Mouse (Mus musculus) neural tube, embryonic 14.5 days (tissue): ENCODE data around the gene Runx3. TPM values are rescaled to one million over a fixed set of nuclear protein-coding genes. Genes with fewer than 3 reads are reported as not detected.

ENCODE experiments used
- ATAC-seq: fragments of 200-750 bp; cut with Nextera tagmentation; 2 replicates; pipeline ENCODE4 v1.8.0; 2017; ENCODE audit warnings: low read depth, mild to moderate bottlenecking, moderate TSS enrichment, moderate library complexity
- H3K27ac ChIP-seq: fragments of 300-500 bp; sonication (generic); 2 replicates; pipeline ENCODE4 v1.5.1; 2014; ENCODE audit warnings: low read depth, mild to moderate bottlenecking, control low read depth, low read length, moderate library complexity, mixed read lengths
- H3K27me3 ChIP-seq: fragments of 300-500 bp; sonication (generic); 2 replicates; pipeline ENCODE4 v1.6.1; 2014; ENCODE audit warnings: low read length; ENCODE audit not compliant: control insufficient read depth, insufficient read depth
- H3K36me3 ChIP-seq: fragments of 300-500 bp; sonication (generic); 2 replicates; pipeline ENCODE4 v1.6.1; 2014; ENCODE audit warnings: low read length, mixed read lengths; ENCODE audit not compliant: control insufficient read depth, insufficient read depth
- H3K4me1 ChIP-seq: fragments of 300-500 bp; sonication (generic); 2 replicates; pipeline ENCODE4 v1.6.1; 2014; ENCODE audit warnings: low read length; ENCODE audit not compliant: control insufficient read depth, insufficient read depth
- H3K4me2 ChIP-seq: fragments of 300-500 bp; sonication (generic); 2 replicates; pipeline ENCODE4 v1.6.1; 2014; ENCODE audit warnings: mild to moderate bottlenecking, low read depth, low read length, control low read depth
- H3K4me3 ChIP-seq: fragments of 300-500 bp; sonication (generic); 2 replicates; pipeline ENCODE4 v1.5.1; 2014; ENCODE audit warnings: low read depth, low read length, control low read depth, mixed read lengths
- H3K9ac ChIP-seq: fragments of 300-500 bp; sonication (generic); replicated peaks from 2 replicates; pipeline ENCODE4 v1.6.1; 2014; ENCODE audit warnings: low read depth, mild to moderate bottlenecking, control low read depth, low read length, mixed read lengths
- H3K9me3 ChIP-seq: fragments of 300-500 bp; sonication (generic); 2 replicates; pipeline ENCODE4 v1.6.1; 2016; ENCODE audit warnings: low read length; ENCODE audit not compliant: control insufficient read depth
- WGBS: fragments of 180-500 bp; shearing (Covaris S2); extraction: QIAGEN DNeasy Blood & Tissue Kit; methylation state at CpG from one replicate; pipeline ENCODE4 v1.1.7; 2014; 5-methylcytosine and 5-hydroxymethylcytosine counted together
- polyA plus RNA-seq: library from polyadenylated mRNA; unstranded; fragments of >200 nt; fragmentation: Nextera tagmentation; extraction: Ambion mirVana; gene quantifications from 2 replicates; pipeline ENCODE4 v1.2.1, GENCODE M21; 2014

Gene Runx3
- polyA plus RNA-seq, 1 experiment from 2014 or later: not detected

DNA sequence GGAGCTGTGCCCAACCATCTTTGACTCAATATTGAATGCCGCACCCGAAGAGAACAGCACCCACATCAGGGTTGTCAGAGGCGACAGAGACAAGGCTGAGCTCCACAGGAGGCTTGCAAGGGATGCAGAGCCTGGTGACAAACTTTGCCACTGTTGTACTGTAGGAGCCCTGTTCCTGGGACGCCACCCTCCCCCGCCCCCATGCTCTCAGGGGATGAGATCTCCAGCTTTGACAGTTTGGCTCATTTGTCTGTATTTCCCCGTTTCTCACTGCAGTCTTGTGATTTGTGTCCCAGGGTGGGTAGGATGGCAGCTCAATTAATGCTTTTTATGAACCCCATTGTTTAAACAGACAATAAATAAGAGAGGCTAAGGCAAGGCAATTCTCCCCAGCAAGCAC is 14.9 kb downstream of the Runx3 start:
- Histone ChIP-seq H3K4me1 (0 out of 2 replicates have a peak, but pooled peaks cover 1% of the 10 kb centered on the region), H3K4me2 (no peak overlapping the region), H3K9me3 (no peaks in the 10 kb centered on the region), H3K4me3 (no peak overlapping the region), H3K9ac (no peak overlapping the region), H3K36me3 (no peaks in the 10 kb centered on the region), H3K27ac (no peak overlapping the region), H3K27me3 (peaks cover 18% of the 10 kb centered on the region)
- WGBS: 55% methylated on average over 6 of the region's 6 CpGs
- no peak for ATAC-seq

DNA sequence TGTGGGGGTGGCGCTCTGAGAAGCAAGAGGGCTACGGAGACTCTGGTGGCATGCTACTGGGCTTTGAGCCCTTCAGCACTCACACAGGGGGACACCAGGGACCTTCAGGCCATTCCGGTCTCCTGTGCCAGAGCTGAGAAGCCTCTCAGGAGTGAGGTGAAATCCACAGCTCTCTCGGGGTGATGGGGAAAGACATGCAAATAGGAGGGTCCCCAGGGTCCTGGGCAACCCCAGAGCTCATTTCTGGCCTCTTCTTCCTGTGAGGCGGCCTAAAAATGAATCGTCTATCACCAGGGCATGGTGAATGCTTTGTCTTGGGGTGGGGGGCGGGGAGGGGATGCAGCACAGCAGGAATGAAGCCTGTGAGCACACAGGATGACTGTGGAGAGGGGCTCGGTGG is 15.8 kb downstream of the Runx3 start:
- no peak overlapping the region for H3K4me3 ChIP-seq
- 0 out of 2 replicates have a peak, but pooled peaks cover 2% of the 10 kb centered on the region for H3K4me1 ChIP-seq
- H3K36me3 ChIP-seq: no peaks in the 10 kb centered on the region
- H3K9ac ChIP-seq: no peak overlapping the region
- no peak for ATAC-seq
- no peaks in the 10 kb centered on the region for H3K9me3 ChIP-seq
- H3K27ac ChIP-seq: no peak overlapping the region
- 57% methylated on average over 8 of the region's 8 CpGs for WGBS
- peaks cover 27% of the 10 kb centered on the region for H3K27me3 ChIP-seq
- no peak overlapping the region for H3K4me2 ChIP-seq

- H3K27me3 ChIP-seq: peaks cover 31% of the 10 kb centered on the region
- H3K4me3 ChIP-seq: no peak overlapping the region
- no peaks in the 10 kb centered on the region for H3K36me3 ChIP-seq
- no peak overlapping the region for H3K9ac ChIP-seq
- 0 out of 2 replicates have a peak, but pooled peaks cover 2% of the 10 kb centered on the region for H3K4me1 ChIP-seq
- 68% methylated on average over 10 of the region's 10 CpGs for WGBS
- H3K27ac ChIP-seq: no peak overlapping the region
- no peak for ATAC-seq
- H3K4me2 ChIP-seq: no peak overlapping the region
- H3K9me3 ChIP-seq: no peaks in the 10 kb centered on the region
Observed at GRCm38 (mm10) chr4:135136612-135137011, 16.2 kb downstream of the Runx3 start.

DNA sequence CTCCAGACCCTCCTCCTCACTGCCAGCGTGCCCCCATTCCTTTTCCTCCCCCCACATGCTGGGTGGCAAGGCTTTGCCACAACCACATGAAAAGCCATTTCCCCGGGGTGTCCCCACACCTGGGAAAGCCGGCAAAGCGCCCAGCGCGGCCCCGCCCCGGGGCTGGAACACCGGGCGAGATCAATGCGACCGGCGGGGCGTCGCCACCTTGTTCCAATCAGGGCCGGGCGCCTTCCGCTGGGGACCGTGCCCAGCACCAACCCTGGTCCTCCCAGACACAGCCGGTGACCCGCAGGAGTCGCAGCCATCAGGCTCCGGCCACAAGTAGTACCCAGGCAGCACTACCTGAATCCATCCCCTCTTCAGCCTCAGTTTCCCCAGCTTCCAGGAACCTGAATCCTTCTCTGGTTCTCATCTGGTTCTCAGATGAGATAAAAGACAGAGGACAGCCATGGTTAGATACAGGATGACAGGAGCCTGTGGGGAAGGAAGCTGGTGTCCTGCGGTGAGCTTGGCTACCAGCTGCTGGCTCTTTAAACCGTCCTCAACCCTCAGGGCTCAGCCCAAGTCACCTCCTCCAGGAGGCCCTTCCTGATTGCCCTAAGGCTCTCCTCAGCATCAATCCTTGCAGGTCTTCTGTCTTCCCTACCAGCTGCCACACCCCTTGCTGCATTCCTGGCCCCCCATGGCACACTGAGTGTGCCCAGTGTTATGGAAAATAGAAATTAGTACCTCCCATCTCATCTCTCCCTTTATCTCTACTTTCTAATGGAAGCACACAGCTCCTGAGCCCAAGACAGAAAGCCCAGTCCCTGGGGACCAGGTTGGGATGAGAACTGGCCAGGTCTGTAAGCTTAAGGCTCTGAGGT is 20.4 kb downstream of the Runx3 start:
- H3K4me3 ChIP-seq: no peak overlapping the region
- H3K4me2 ChIP-seq: no peak overlapping the region
- no peak overlapping the region for H3K27ac ChIP-seq
- no peaks in the 10 kb centered on the region for H3K9me3 ChIP-seq
- H3K9ac ChIP-seq: no peak overlapping the region
- H3K27me3 ChIP-seq: peaks cover 53% of the 10 kb centered on the region
- 0 out of 2 replicates have a peak, but pooled peaks cover 2% of the 10 kb centered on the region for H3K4me1 ChIP-seq
- no peaks in the 10 kb centered on the region for H3K36me3 ChIP-seq
- under 1% methylated on average over 25 of the region's 25 CpGs for WGBS
- no peak for ATAC-seq

DNA sequence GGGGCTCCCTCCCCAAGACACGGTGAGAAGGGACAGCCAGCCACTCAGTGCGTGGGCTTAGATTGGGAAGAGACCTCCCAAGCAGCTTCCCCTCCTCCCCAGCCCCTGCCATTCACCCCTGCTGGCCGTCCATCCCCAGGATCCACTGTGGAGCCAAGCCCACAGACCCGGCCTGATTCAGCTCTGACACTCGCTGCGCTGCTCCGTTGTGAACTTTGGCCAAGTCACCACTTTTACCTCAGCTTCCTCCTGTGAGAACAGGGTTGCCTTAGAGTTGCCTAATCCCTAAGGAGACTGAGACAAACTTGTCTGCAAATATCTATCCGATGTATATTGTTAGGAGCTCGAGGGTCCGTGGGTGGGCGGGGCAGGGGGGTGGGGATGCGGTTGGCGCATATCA is 21.3 kb downstream of the Runx3 start:
- Histone ChIP-seq H3K4me3 (no peak overlapping the region), H3K4me1 (peaks cover 7% of the 10 kb centered on the region; the same call in 1 of the 2 replicates), H3K9ac (no peak overlapping the region), H3K4me2 (no peak overlapping the region), H3K27ac (no peak overlapping the region), H3K36me3 (no peaks in the 10 kb centered on the region), H3K9me3 (no peaks in the 10 kb centered on the region), H3K27me3 (peaks cover 59% of the 10 kb centered on the region)
- no peak for ATAC-seq
- 3% methylated on average over 13 of the region's 13 CpGs for WGBS

- no peak overlapping the region for H3K4me3 ChIP-seq
Observed at GRCm38 (mm10) chr4:135146734-135147133, 26.3 kb downstream of the Runx3 start.

DNA sequence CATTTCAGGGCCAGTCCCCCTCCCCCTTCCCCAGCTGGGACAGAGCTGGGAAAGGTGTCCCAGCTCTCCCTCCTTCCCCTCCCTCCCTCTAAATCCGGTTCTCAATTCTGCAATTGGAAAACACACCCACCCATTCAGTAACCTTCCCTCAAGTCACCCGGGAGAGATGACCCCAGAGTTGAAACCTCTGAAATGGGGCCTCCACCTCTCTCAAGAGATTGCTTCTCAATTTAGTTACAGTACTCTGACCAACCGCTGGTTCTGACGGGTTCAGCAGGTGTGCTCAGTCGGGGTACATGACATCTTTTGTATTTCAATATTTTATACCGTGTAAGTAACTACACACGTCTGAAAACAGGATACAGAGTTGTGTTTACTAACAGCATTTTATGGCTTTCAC is 28.2 kb downstream of the Runx3 start:
- WGBS: 2% methylated on average over 7 of the region's 7 CpGs
- Histone ChIP-seq H3K9ac (no peak overlapping the region), H3K27me3 (peaks cover 63% of the 10 kb centered on the region), H3K27ac (no peak overlapping the region), H3K36me3 (no peaks in the 10 kb centered on the region), H3K4me3 (no peak overlapping the region), H3K4me1 (peaks cover 5% of the 10 kb centered on the region), H3K4me2 (no peak overlapping the region), H3K9me3 (no peaks in the 10 kb centered on the region)
- ATAC-seq: no peak

More at GRCm38 (mm10) chr4:135146734-135147133, 26.3 kb downstream of the Runx3 start:
- Histone ChIP-seq H3K9me3 (no peaks in the 10 kb centered on the region), H3K36me3 (no peaks in the 10 kb centered on the region), H3K4me1 (peaks cover 5% of the 10 kb centered on the region; the same call in 1 of the 2 replicates), H3K27ac (no peak overlapping the region), H3K27me3 (peaks cover 70% of the 10 kb centered on the region), H3K4me2 (no peak overlapping the region), H3K9ac (no peak overlapping the region)
- WGBS: 5% methylated on average over 15 of the region's 15 CpGs
- ATAC-seq: no peak

GRCm38 (mm10) chr4:135150031-135150801 is 29.8 kb downstream of the Runx3 start:
- Histone ChIP-seq H3K27ac (no peak overlapping the region), H3K27me3 (peaks cover 63% of the 10 kb centered on the region), H3K4me3 (no peak overlapping the region), H3K4me2 (no peak overlapping the region), H3K4me1 (peaks cover 5% of the 10 kb centered on the region), H3K9ac (no peak overlapping the region), H3K36me3 (no peaks in the 10 kb centered on the region), H3K9me3 (no peaks in the 10 kb centered on the region)
- 2% methylated on average over 32 of the region's 32 CpGs for WGBS
- no peak for ATAC-seq
